Mouse (Mus musculus): ENCODE measurements around the gene Sult2a7.

Sult2a7 gene

DNA sequence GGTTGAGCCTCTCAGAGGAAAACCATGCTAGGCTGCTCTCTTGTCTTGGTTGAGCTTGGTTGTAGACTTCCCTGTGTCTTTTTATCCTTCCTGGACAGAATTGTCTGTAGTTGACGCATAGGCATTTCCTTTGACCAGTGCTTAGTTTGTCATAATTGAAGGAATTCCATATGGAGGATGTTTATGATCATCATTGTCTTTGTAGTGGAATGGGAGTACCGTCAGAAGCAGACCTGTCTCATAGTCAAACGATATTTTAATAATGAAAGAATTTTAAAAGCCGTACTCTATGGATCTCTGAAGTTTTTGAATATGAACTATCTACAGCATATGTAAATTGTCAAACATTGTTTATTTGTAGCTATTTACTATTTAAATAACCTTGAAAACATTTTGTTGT, at the start of gene Sult2a7:
Gene Sult2a7 (minus strand): TSS at position 101 of the 400 bp plus-strand sequence.
- no peak for DNase-seq (ENCODE audit: low spot score in 2 of 2)

DNA sequence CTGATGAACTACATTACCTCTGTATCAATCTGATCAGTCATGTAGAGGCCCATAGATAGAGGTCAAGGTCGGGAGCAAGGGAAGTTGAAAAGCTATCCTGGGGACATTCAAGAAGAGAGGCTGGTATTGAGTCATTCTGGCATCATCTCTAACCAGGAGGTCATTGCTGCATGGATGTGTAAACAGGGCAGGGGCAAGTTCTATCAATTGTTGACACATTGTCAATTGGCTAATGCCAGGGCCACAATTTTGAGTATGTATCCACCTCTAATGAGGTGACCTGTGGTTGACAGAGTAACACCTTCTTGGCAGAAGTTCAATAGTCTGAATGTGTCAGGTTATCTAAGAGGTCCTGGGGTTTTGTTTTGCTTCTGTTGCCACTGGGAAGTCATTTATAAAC, 31.2 kb upstream of the Sult2a7 start:
- no peak for DNase-seq (ENCODE audit: low spot score in 2 of 2)

- DNase-seq (ENCODE audit: low spot score in 2 of 2): no peak
Observed at GRCm38 (mm10) chr7:14522636-14523035, 28.6 kb upstream of the Sult2a7 start.

DNA sequence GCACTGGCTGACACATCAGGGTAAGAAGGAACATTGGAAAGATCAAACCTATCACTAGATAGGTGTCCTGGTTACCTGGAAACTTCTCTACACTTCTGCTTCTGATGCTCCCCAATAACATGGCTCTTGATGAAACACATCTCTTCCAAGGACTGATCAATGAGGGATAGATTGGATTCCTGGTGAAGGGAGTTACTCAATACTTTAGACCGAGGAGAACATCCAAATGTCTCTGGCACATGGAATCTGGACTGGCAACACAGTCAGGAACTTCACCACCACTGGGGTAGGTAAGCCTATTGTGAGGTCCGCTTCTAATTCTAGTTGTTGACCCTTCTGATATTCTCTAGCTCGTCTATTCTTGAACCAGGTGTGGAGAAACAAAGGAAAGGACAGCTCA, 24.3 kb upstream of the Sult2a7 start:
- DNase-seq (ENCODE audit: low spot score in 2 of 2): no peak

- DNase-seq (ENCODE audit: low spot score in 2 of 2): no peak
Observed at GRCm38 (mm10) chr7:14492886-14493285, 1.1 kb downstream of the Sult2a7 start.

DNA sequence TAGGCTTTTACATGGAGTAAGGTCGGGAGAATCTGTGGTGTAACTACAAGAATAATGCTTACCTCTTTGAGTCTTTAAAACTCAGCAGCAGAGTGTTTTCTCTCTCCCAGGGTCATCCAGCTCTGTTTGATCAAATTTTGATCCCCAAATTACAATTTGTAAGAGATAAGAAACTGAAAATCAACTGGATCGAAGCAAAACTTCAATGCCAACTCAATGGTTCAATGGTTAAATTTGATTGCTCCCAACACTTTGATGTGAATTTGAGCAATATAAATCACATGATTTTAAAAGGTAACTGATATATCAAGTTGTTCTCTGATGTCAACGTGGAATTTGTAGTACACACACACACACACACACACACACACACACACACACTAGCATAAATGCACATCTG, 47.5 kb downstream of the Sult2a7 start, which contains the start of gene Sult2a8:
Gene Sult2a8 (minus strand): TSS at position 236 of the 400 bp plus-strand sequence.
- no peak for DNase-seq (ENCODE audit: low spot score in 2 of 2)

DNA sequence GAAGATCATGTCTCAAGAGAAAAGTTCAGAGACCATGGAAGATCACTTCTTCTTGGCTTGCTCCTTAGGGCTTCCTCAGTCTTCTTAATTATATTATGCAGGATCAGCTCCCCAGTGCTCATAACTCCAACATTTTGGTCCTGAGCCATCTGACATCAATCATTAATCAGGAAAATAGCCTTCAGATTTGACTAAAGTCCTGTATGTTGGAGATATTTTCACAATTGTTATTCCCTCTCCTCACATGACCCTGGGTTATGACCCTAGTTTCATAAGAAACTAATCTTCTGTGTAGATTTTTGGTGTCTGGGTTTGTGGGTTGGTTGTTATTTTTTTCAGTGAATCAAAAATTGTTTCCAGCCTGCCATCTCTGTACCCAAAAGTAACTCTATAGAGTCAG, 54.4 kb downstream of the Sult2a7 start:
- no peak for DNase-seq (ENCODE audit: low spot score in 2 of 2)

DNA sequence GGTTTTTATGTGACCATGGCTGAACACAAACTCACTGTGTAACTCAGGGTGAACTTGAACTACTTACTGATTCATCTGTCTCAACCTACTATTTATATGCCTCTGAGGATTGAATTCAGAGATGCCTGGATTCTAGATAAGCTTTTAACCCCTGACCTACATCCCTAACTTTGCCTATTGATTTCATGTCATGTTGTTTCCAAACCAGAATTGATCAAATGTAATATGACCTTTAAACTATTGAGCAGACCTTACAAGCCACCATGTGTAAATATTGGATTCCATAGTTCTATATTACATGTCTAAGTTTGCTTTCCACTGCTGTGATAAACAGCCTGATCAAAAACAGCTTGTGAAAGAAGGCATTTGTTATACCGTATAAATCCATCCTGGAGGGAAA, 55.5 kb downstream of the Sult2a7 start:
- no peak for DNase-seq (ENCODE audit: low spot score in 2 of 2)

GRCm38 (mm10) chr7:14438029-14438428, 56.0 kb downstream of the Sult2a7 start:
- DNase-seq (ENCODE audit: low spot score in 2 of 2): no peak

All from urinary bladder, adult 18-20 months (tissue).